Mouse (Mus musculus): ENCODE data around the gene Nfil3. TPM values are rescaled to one million over a fixed set of nuclear protein-coding genes. Genes with fewer than 3 reads are reported as not detected.

Nfil3 gene
- total RNA-seq, 4 experiments from 2014 or later = 17.6 to 60.4 (median 29.4) TPM

DNA sequence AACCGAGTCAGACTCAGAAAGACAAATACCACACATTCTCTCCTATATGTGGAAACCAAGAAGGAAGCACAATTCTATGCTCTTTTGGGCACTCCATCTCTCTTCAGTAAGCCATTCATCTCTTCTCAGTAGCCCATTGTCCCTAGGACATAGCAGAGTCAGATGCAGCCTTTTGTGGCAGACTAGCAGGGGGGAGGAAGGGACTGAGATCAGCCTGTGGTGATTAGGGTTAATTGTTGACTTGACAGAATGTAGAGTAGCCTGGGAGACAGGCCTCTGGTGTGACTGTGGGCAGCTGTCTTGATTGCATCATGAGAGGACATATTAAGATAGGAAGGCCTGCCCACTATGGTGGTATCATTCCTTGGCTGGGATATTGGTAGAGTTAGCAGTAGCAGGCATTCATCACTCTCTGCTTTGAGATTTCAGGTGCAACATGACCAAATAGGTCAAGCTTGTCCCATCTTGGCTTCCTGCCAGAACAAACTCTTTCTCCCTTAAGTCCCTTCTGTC lies 37.9 kb downstream of the Nfil3 start:
- no peak for DNase-seq (ENCODE audit: low spot score in 2 of 2)

DNA sequence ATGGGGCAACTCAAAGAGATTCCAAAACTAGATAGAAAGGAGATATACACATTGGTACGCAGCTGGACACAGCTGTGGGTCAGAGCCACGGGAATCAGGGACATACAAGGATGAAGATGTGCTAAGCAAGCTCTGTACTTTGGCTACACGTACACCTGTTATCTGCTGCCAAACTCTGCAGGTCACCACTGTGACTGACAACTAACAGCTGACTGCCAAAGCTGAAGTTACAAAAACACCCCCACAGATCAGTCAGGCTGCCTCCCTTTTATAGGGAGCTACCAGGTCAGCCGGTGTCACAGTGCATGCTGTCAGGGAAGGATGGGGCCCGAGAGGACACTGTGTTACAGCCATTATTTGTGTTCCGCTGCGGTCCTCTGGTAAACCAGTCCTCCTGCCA lies 39.9 kb downstream of the Nfil3 start:
- peak; percentile 46 to 52 for DNase-seq (ENCODE audit: low spot score in 2 of 2)

DNA sequence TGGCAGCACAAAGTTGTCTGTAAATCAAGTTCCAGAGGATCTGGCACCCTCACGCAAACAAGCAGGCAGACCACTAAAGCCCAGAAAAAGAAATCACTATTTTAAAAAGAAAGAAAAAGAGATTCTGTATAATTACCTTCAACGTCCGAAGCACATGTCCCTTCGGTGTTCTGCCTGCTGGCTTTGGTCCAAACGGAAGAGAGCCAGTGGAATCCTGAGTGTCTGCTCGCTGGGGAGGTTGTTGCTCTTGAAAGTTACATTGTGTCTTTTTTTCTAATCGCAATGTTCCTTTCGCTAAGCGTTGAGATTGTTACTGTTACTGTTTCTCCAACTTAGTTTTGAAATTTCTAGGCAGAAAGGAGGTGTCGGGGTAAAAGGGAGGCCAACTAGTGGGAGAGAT lies 50.3 kb downstream of the Nfil3 start:
- no peak for DNase-seq (ENCODE audit: low spot score in 2 of 2)

DNA sequence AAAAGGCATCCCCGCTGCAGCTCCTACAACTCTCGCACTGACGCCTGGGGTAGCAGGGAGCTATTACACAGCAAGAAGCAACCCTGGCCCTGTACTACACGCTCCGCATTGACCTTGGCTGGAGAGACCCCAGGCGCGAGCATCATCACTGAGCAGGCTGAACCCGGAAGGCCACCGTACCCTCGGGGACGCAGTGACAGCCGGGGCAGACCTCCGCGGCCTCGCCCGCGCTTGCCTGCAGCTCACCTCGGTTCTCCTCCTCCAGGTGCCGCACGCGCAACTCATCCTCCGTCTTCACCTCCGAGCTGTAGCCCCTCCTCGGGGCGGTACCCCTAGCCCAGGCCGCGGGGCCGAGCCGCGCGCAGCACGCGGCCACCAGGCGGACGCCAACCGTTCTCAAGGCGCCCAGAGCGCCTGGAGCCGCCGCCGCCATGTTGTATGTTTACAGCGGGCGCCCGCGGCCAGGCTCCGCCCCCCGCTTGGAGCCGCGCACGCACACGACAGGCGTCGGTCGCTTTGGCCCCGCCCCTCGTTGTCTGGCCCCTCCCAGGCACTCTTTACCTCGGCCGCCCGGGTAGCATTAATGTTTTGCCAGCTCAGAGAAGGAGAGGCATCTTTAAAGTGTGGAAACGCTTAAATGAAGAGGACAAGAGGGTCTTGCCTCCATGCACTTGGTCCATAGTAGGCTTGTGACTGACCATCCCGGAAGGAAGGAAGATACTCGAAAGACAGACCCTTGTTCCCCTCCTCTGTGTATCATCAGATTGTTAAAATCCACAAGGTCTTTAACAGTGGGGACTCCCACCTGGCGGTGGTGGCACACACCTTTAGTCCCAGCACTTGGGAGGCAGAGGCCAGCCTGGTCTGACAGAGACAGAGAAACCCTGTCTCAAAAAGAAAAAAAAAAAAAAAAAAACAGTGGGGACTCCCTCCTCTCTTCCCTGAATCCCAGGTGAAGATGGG lies 51.4 kb downstream of the Nfil3 start, which contains the start of gene Auh:
Gene Auh, minus strand, starts transcription at position 473 of the 963 bp plus-strand sequence.
- peak; percentile 70 to 78 for DNase-seq (ENCODE audit: low spot score in 2 of 2)

DNA sequence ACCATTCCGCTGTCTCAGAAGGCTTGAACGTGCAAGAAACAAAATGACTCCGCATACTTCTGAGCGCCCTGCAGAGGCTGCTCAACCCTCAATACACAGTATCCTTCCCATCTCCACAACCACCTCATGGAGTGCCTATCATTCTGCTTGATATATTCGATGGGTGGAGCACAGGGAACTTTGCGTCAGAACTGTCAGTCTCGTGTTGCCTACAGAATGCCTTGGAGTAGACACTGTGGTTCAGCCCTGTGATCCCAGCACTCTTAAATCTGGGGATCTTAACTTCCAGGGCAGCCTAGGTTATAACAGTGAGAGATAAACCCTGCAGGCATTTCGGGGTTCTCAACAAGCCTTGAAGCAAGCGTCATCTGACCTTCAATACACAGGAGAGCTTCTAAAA lies 52.5 kb downstream of the Nfil3 start:
- DNase-seq (ENCODE audit: low spot score in 2 of 2) = no peak

DNA sequence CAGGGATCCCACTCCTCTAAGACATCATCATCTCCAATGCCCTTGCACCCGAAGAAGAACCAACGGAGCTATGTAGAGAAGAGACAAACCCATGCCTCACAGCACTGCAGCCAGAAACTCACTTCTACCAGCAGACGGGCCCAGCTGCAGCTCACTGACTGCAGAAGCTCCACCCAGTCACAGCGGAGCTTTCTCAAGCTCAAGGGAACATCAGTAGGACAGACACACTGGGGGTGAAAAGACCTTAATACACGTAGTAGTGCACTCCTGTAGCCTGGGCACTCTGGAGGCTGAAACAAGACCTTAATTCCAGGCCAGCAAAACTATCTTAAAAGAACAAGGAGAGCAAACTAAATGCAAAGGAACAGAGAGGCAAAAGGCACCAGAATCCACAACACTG lies 56.4 kb downstream of the Nfil3 start:
- DNase-seq (ENCODE audit: low spot score in 2 of 2) = no peak

DNA sequence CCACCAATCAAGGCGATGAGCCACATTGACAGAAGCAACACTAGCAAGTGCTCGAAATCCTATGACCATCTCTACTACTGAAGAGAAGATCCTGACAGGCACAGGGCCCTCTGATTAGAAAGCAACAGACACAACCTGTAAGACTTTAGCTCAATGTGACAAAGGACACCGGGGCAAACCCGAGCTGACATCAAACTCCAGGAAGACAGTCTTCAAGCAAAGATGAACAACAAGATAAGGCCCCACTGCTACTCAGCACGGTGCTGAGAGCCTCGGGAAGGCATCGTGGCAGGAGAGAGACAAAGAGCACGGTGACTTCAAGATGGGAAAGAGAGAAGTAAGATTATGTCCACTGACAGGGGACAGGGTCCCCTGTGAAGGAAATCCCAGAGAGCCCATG lies 58.9 kb downstream of the Nfil3 start:
- no peak for DNase-seq (ENCODE audit: low spot score in 2 of 2)

DNA sequence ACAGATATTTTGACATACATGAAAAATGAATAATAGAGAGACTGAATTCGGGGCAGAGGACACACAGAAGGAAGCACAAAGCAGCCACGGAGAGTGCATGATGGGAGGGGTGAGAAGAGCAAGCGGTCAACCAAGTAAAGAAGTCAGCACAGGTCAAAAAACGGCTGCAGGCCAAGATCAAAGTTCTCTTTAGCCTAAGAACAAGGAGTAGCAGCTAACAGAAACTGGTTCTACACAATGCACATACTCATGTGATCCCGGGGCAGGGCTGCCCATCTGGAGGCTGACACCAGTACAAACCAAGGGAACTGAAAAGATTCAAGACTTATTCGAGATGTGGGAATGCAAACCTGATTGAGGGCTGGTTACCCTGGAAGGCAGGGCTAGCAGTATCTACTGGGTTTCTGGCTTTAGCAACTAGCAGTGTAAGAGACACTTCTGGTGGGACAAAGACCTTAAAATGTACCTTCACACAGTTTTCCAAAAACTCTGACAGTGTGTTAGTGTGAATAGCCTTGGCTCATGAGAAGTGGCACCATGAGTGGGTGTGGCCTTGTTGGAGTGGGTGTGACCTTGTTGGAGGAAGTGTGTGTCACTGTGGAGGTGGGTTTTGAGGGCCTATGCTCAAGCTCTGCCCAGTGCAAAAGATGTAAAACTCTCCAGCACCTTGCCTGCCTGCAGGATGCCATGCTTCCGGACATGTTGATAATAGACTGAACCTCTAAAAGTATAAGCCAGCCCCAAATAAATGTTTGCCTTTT lies 59.6 kb downstream of the Nfil3 start:
- no peak for DNase-seq (ENCODE audit: low spot score in 2 of 2)

DNA sequence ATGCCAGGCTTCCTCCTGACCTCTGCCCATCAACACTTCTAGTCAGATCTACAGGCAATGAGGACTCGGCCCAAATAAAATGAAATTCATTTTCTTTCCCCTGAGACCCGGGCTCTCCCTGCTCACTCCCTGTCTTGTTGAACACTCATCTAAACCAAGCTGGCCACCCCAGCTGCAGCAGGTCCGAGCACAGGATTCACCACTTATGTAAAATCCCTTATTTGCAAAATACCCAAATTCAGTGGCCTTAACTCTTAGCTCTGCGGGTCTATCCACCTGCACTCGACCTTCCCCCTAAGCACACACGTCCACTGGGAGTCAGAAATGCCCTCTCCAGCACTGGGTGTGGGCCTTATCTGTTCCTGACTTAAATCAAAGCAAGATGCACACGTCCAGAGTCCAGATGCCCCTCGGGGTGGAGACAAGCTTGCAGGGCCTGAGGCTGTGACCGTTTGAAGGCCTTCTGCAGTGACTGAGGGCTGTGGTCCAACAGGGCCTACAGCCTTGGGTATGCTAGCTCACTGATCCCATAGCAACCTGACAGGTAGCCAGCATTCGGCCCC lies 61.0 kb downstream of the Nfil3 start:
- DNase-seq (ENCODE audit: low spot score in 2 of 2) = no peak

DNA sequence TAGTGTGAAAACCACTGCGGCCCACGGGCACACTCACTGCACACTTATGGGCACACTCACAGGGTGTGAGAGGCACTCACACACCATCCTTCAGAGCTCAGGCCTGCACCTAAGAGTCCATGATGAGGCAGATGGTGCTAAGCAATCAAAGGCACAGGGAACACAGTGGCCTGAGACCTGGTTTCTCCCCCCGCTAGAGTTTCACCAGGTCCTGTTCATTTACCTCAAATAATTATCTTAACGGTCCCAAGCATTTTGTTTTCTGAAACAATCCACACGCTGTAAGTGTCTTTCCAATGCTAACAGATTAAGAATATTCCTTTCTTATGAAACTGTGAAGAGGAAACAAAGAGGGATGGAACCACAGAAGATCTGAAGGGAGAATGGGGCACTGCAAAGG lies 62.5 kb downstream of the Nfil3 start:
- DNase-seq (ENCODE audit: low spot score in 2 of 2) = no peak

Other genes starting within 250 kb of the Nfil3 start
- 10 to 100 TPM; 75.2 to 88.9 (median 78.6) TPM for gene Auh, start 51.4 kb downstream of the Nfil3 start, total RNA-seq (2022)